Comparison of ENCODE assay signal across 13 mouse cellular contexts in genomic region chr2:179697601-179698000, GRCm38 (mm10).
"Had no signal": no experiment of that assay in that cellular context is flagged by ENCODE, and none has a peak within 500 bp of the region (broad histone marks: within the 10 kb centered on the region; RNA-seq: fewer than 3 reads in every experiment).

No protein-coding gene starts in this region.

- H3K4me3 ChIP-seq: liver, embryonic 13.5 days; neural tube, embryonic 12.5 days; neural tube, embryonic 15.5 days had no signal

- H3K27ac ChIP-seq: liver, embryonic 13.5 days; neural tube, embryonic 12.5 days; neural tube, embryonic 15.5 days; stomach, postnatal 0 days had no signal

- DNase-seq: kidney, adult 9 months; liver, embryonic 13.5 days; lung, adult 2 months; right cerebral cortex, adult 18-20 months; right cerebral cortex, postnatal 14 days; right cerebral cortex, postnatal 4 days; thymus, adult 2 months; thymus, postnatal 14 days; thymus, postnatal 4 days had no signal

- H3K4me1 ChIP-seq: liver, embryonic 13.5 days had no signal

- H3K4me2 ChIP-seq: liver, embryonic 13.5 days; midbrain, embryonic 11.5 days; neural tube, embryonic 12.5 days; neural tube, embryonic 15.5 days had no signal

- H3K27me3 ChIP-seq: liver, embryonic 13.5 days; neural tube, embryonic 12.5 days; neural tube, embryonic 15.5 days had no signal

- H3K9ac ChIP-seq: liver, embryonic 13.5 days; neural tube, embryonic 12.5 days; neural tube, embryonic 15.5 days had no signal

- H3K36me3 ChIP-seq: liver, embryonic 13.5 days; neural tube, embryonic 12.5 days; neural tube, embryonic 15.5 days had no signal

- H3K9me3 ChIP-seq: liver, embryonic 13.5 days; neural tube, embryonic 12.5 days; neural tube, embryonic 15.5 days had no signal
